Mouse (Mus musculus): ENCODE data around the gene Slc30a3.

DNA sequence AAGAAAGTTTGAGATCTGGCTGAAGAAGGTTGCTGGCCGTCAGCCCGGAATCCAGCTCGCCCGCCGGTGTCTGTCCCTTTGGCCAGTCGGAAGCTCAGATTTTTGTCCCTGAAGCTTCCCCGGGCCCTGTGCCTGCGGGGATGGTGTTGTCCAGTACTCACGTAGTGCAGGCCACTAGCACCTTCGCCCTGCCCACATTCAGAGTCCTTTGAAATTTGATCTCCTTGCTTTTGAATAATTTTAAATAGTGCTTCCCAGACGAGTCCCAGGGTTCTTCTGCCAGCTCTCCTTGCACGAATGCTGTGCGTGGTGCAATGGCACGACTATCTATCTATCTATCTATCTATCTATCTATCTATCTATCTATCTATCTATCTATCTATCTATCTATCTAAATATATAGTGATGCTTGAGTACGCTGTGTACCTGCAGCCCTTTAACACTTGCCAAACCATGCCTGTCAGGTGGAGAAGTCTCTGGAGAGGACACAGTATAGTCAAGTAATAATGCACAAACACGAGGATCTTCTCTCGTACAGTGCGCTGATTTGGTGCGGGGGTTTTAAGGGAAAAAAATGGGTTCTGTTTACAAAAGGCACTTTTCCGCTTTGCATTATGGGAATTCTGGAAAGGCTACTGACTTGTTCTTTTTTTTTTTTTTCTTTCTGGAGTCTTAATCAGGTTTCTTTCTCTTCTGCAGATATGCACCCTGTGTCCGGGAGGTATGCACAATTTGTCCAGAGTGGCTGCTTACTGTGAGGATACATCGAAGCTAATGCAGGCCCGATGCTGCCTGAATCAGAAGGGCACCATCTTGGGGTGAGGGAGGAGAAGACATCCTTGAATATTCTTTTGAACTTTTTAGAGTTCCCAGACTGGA is 59.0 kb downstream of the Slc30a3 start, which contains the start of gene Slc5a6:
- TF ChIP-seq CTCF (IDR thresholded peaks at IDR 0.05; ENCODE audit: low read depth) (peak; percentile 75), EP300 (optimal IDR thresholded peaks at IDR 0.05) (no peak)

All from stomach, postnatal 0 days (tissue).